Mouse (Mus musculus): ENCODE data around the gene Ankrd13d.

DNA sequence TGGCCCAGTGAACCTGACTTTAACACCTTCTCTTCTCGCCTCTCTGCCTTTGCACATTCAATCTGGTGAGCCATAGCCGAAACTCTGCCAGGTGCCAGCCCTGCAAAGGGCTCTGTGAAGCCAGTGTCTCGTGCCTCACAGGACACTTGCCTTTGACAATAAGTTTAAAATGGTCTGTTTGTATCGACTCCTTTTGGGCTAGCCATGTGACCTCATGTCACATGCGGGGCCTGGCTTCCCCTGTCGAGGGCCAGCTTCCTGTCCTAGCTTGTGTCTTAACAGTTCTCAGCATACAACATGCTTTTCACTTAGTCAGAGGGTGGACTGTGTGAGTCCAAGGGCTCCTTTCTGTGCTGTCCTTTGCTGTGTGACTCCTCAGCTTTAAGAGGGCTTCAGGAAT lies 20.2 kb downstream of the Ankrd13d start:
- TF ChIP-seq CTCF (IDR thresholded peaks at IDR 0.05; ENCODE audit: insufficient read depth, low read length) (no peak), POLR2A (IDR thresholded peaks at IDR 0.05; ENCODE audit: borderline replicate concordance, extremely low read depth, low read depth, low read length) (no peak)
